Mouse (Mus musculus): Measurements from ENCODE around the gene Tmem131l.

Tmem131l gene

GRCm38 (mm10) chr3:84039646-84040475 lies at the start of gene Tmem131l:
Tmem131l (minus strand) TSS chr3:84040175.
- DNase-seq: peak; percentile 90 to 93

GRCm38 (mm10) chr3:84086921-84087320 lies 46.9 kb upstream of the Tmem131l start:
- DNase-seq: no peak

GRCm38 (mm10) chr3:84086337-84086736 lies 46.4 kb upstream of the Tmem131l start:
- no peak for DNase-seq

GRCm38 (mm10) chr3:84085429-84085828 lies 45.5 kb upstream of the Tmem131l start:
- DNase-seq: peak in 1 of 2 experiments; percentile 17

- DNase-seq: no peak
These were observed 41.3 kb upstream of the Tmem131l start for GRCm38 (mm10) chr3:84081208-84081722.

- DNase-seq: no peak
These were observed 40.1 kb upstream of the Tmem131l start for GRCm38 (mm10) chr3:84080074-84080473.

- peak in 1 of 2 experiments; percentile 9 for DNase-seq
These were observed 37.5 kb upstream of the Tmem131l start for GRCm38 (mm10) chr3:84077505-84077904.

GRCm38 (mm10) chr3:84076543-84077332 lies 36.8 kb upstream of the Tmem131l start:
- DNase-seq: no peak

GRCm38 (mm10) chr3:84075516-84075915 lies 35.5 kb upstream of the Tmem131l start:
- DNase-seq: peak in 1 of 2 experiments; percentile 8

GRCm38 (mm10) chr3:84074777-84075176 lies 34.8 kb upstream of the Tmem131l start:
- DNase-seq: no peak

GRCm38 (mm10) chr3:84071641-84072040 lies 31.7 kb upstream of the Tmem131l start:
- no peak for DNase-seq

- DNase-seq: no peak
These were observed 30.8 kb upstream of the Tmem131l start for GRCm38 (mm10) chr3:84070811-84071210.

- no peak for DNase-seq
These were observed 29.1 kb upstream of the Tmem131l start for GRCm38 (mm10) chr3:84068831-84069709.

GRCm38 (mm10) chr3:84065825-84066224 lies 25.9 kb upstream of the Tmem131l start:
- DNase-seq: no peak

GRCm38 (mm10) chr3:84063369-84063914 lies 23.5 kb upstream of the Tmem131l start:
- no peak for DNase-seq

GRCm38 (mm10) chr3:84061523-84062453 lies 21.8 kb upstream of the Tmem131l start:
- no peak for DNase-seq

- DNase-seq: no peak
These were observed 21.0 kb upstream of the Tmem131l start for GRCm38 (mm10) chr3:84060946-84061345.

- DNase-seq: no peak
These were observed 20.2 kb upstream of the Tmem131l start for GRCm38 (mm10) chr3:84060128-84060527.

GRCm38 (mm10) chr3:84059676-84060075 lies 19.7 kb upstream of the Tmem131l start:
- DNase-seq: peak in 1 of 2 experiments; percentile 7

GRCm38 (mm10) chr3:84059261-84059660 lies 19.3 kb upstream of the Tmem131l start:
- DNase-seq: no peak

- peak; percentile 63 to 70 for DNase-seq
These were observed 8.8 kb upstream of the Tmem131l start for GRCm38 (mm10) chr3:84048729-84049175.

All from kidney, postnatal 4 days (tissue).